Mouse (Mus musculus): ENCODE data around the gene Wnt2.
A peak's percentile ranks its signal among the peaks of the same experiment; 100 is the strongest.

Wnt2 gene

DNA sequence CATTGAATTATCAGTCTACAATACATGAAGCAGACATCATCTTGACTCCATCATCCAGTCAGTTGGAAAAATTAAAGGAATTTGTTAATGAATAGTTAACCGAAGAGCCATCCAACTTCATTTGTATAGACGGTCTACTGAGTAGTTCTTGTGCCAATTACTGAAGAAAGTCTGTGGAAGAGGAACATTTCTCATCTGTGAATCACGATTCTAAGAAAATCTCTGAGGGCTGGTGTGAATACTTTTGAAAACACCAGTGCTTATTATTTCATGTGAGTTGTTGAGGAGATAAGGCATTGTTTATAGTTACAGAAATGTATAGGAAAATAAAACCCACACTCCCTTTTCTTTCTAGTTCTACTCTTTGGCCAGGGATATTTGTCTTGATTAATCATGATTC lies 51.5 kb downstream of the Wnt2 start:
- peak; percentile 86 for ATAC-seq (ENCODE audit: low TSS enrichment)

DNA sequence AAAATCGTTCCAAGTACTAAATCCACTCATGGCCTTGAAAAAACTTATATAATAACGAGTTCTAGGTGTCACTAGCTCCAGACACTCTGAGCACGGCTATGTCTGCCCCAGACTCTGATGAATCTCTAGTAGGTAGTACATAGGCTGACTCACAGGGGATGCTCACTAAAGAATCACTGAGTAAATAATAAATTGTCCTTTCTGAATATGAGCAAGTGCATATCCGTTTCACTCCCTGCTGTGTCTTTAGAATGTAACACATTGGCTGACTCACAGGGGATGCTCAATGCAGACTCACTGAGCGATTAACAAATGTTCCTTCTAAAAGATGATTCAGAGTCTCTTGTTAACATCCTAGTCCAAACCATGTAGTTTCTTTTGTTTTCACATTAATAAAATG lies 52.1 kb downstream of the Wnt2 start:
- peak; percentile 94 for ATAC-seq (ENCODE audit: low TSS enrichment)

DNA sequence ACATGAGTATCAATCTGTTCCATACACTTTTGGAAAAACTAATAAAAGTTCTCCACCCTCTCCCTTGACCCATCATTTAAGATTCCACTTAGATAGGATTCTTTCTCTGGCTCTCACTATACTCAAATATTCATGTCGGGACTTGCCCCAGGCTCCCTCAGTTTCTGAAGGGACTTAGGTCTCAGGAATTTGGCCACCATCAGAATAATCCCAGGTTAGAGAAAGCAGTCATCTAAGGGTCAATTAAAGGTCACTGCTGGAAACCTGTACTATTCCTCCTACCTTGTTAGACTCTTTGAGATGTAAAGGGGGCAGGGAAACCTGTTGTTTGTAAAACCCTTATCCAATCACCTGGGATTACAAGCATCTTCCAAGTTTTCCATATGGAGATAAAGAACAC lies 53.2 kb downstream of the Wnt2 start:
- no peak for ATAC-seq (ENCODE audit: low TSS enrichment)

DNA sequence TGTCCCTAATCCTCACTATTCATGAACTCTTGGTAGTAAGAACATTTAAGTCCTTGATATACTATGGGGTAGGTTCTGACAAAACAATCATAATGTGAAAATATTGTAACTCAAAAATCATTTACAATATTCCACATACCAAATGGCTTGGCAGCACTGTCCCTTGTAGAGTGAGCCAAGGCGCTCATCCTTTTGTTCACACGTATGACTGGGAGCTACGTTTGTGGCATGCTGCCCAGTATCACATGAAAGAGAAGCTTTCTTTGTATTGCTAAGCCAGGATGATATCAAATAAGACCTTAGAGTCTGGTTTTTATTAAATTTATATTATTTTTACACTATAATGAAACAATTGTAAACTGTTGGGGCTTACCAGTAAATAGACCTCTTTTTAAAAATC lies 56.0 kb downstream of the Wnt2 start:
- ATAC-seq (ENCODE audit: low TSS enrichment), result 0 out of 2 replicates have a peak, but pooled peaks have one; percentile 38

DNA sequence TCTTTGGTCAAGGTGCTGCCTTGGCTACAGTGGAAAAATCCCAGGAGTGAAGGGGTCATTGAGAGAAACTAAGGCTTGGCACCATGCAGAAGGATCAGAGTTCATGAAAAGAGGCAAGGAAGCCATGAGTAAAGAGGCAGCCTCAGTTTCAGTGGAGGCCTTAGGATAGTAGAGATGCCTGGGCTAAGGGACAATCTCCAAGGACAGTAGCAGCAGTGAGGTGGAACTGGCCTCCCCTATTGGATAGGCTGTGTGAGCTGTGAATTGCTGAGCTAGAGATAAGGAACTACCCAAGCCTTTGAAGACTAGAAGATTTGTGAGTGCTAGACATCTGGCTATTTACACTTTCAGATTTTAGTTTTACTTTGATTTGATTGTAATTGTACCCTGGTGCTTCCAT lies 59.0 kb downstream of the Wnt2 start:
- no peak for ATAC-seq (ENCODE audit: low TSS enrichment)

DNA sequence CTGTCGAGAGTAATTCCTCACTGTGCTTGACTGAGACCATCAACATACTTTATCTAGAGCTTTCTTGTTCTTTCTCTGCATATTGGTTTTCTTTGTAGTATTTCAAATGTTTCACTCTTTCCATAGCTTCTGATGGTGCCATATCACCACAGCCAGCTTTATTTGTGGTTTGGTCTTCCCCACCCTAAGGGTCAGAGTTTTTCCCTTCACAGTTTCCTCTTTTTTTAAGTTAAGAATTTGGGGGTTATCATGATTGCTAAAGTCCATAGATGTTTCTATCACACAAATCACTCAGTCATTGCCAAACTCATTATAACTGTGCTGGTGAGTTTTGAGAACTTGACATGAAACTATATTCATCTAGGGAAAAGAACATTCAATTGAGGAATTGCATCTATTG lies 60.6 kb downstream of the Wnt2 start:
- ATAC-seq (ENCODE audit: low TSS enrichment), result no peak

DNA sequence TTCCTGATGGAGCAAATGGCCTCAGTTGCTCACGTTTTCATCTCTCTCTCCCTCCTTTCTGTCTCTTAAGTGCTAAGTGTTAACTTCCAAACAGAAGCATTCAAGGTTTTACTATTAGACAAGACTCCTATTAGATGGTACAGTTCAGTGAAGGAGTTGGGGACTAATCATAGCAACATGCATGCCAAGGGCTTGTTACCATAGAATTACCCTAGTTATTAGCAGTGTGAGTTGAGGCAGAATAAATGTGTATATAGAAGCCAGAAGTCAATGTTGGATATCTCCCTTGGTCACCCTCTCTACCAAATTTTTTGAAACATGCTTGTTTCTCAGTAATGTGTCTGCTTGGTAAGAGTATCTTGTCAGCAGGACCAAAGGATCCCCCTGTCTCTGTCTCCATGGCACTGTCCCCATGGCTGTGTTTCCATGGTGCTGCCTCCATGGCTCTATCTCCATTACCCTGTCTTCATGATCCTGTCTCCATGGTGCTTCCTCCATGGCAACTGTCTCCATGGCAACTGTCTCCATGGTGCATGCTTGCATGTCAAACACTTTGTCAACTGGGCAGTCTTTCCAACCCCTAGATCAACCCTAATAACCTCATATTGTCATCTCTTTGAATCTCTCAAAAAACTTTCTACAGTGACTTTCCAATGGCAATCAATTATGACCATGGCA lies 61.8 kb downstream of the Wnt2 start:
- ATAC-seq (ENCODE audit: low TSS enrichment), result no peak

DNA sequence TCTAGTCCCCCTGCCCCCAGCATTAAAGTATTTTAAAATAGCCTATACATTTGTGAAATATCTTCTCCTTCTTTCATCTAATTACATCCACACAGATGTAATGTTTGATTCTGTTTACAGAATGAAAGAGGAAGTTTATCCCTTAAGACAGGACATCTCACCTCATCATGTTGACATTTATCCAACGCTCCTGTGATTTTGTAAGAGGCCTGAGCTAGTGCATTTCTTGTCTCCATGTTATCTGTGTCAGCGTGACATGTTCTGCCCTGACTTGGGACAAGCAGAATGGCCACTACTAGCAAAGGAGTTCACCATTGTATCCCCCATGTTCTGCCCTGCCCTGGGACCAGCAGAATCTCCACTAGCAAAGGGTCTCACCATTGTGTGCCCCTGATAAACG lies 66.9 kb downstream of the Wnt2 start:
- ATAC-seq (ENCODE audit: low TSS enrichment), result no peak

DNA sequence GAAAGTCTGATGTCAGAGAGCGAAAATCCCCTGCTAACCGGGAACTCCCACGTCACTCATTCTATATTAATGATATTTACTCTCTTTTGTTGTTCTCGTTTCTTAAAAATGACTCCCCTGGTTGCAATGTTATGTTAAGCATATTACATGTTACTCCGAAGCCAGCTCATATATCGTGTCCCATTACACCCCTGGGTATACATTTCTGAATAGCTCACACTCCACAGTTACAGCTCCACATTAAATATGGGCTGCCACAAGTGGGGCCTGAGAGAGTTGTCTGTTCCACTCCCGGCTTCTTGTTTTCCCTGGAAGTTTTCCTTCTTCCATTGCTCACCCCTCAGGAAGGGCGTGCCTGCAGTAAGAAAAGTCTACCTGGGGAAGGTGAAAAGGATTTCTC lies 78.6 kb downstream of the Wnt2 start:
- ATAC-seq (ENCODE audit: low TSS enrichment), result no peak

DNA sequence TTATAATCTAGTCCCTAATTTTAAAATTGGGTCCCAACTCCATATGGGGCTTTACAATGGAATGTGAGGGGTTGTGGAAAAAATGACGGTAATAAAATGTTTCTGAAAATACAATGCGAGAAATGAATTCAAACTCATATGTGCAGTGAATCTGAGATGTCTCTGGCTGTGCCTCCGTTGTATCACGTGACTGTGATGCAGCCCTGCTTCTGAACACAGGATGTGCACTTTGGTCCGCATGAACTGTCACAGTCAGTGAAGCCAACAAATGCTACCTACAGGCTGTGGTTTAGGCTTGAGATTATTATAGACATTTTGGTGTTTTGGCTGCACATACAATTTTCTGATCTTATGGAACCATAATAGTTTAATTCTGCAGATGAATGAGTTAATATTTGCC lies 81.3 kb downstream of the Wnt2 start:
- ATAC-seq (ENCODE audit: low TSS enrichment), result no peak

DNA sequence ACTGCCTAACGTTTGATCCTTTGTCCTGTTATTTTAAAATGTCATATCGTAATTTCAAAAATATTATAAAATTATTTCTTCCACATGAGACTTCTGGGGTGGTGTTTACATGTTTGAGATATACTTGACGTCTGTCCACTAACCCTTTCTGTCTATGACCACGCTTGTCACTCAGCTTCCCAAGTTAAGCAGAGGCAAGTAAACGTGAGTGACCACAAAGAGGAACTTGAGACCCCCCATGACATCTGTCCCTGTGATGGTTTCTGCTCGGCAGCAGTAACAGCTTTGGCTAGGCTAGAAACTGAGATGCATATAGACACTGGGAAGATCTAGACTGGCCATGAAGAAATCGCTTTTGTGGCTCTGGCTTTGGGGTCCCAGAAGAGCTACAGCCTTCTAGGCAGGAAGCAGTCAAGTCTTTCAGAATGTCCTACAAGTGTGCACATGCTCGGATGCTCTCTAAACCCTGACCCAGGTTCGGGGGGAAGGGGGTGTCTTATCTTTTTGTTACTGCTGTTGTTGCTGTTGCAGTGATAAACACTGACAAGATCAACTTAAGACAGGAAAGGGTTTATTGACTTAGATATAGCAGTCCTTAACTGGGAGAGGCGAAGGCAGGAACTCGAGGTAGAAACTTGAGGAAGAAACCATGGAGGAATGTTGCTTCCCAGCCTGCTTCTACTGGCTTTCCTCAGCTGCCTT lies 83.1 kb downstream of the Wnt2 start:
- no peak for ATAC-seq (ENCODE audit: low TSS enrichment)

DNA sequence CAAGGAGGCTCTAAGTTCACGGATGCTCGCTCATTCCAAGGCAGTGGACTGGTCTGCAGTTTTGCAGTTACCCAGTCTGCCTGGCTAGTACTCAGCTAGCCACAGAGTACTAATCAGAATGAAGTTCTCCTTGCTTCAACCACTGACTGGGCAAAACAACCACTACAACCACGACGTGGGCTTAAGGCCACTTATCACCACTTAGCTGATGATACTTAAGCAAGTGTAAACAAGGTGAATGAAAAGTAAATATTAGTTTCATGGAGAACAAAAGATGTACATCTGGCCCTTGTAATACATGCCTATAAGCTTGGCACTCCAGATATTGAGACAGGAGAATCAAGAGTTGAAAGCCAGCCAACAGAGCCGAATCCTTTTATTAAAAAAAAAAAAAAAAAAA lies 83.9 kb downstream of the Wnt2 start:
- ATAC-seq (ENCODE audit: low TSS enrichment), result no peak

DNA sequence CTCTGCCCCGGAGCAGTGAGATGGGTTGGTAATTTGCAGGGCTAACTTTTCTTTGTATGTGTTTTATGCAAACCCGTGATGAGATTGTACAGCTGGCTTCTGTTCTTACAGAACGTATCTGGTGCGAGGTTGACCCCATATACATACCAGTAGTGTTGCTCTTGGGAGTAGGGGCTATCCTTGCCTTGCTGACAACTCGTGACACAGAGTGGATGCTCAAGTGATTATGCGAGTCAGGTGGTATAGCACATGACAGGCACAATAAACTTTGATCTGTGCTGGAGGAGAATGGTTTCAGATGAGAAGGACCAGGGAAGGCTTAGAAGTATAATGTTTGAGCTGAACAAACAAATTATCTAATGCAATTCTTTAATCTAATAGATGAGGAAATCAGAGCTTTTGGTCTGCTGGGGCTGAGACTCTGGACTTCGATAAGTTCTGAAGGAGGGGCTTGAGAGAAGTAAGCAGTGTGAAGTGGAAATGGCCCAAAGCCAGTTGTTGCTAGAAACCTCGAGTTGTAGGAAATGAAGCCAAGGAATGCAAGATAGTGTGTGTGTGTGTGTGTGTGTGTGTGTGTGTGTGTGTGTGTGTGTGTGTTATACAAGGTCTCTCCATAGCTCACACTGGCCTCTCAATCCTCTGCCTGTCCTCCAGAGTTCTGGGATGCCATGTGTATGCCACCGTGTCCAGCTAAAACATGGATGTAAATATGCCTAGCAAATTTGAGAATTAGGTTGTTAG lies 86.3 kb downstream of the Wnt2 start:
- no peak for ATAC-seq (ENCODE audit: low TSS enrichment)

DNA sequence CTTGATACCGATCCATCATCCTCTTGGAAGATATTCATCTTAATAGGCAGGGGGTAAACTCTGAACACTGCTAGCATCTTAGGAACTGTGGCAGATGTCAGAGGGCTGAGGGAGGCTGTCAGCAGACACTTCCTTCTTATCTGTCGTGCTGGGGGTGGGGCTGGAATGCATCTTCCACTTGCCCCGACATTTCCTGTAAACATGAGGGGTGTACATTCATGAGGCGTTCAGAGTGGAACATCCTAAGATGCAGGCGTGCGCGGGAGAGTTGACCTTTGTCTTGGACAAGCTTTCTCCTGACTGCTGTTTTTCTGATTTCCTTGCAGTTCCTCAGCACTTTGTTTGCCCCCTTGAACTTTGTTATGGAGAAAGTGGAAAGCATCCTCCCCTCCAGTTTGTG lies 88.0 kb downstream of the Wnt2 start:
- ATAC-seq (ENCODE audit: low TSS enrichment), result no peak

DNA sequence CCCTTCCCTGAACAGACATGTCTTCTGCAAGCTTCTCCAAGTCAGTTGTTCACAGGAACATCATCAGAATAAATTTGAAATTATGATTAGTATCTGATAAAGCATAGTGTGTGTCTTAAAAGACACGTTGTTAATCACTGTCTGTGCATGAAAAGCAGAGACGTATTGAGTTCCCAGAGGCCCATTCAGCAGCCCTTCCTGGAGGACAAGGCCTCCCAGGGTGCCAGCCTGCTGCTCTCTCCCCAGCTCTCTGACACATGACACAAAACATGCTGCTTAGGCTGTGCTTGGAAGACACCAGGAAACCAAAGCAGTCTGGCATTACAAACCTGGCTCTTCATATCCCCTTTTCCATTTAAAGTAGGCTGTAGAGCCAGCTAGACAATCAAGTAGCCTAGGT lies 88.5 kb downstream of the Wnt2 start:
- no peak for ATAC-seq (ENCODE audit: low TSS enrichment)

Measured in frontal cortex, adult (tissue).